Mouse (Mus musculus): Measurements from ENCODE around the gene Gm960. TPM values are rescaled to one million over a fixed set of nuclear protein-coding genes. Genes with fewer than 3 reads are reported as not detected.

Gm960 gene
- polyA plus RNA-seq, 1 experiment, result not detected

DNA sequence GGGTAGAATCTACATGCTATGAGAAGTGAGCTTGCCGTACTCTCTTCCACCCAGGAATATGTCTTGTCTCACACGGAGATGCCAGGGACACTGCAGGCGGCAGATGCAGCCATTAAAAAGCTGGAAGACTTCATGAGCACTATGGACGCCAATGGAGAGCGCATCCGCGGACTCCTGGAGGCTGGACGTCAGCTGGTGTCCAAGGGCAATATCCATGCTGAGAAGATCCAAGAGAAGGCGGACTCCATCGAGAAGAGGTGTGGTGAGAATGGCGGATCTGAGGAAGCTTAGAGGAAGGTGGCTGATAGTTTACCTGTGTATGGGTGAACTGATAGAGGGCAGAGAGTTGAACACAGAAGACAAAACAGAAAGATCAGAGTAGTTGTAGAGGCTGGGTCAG is 40.6 kb upstream of the Gm960 start:
- TF ChIP-seq CTCF (IDR thresholded peaks at IDR 0.05; ENCODE audit: low read depth, low read length) (no peak), POLR2A (IDR thresholded peaks at IDR 0.05; ENCODE audit: borderline replicate concordance, low read depth, low read length) (no peak)
- peaks cover 10% of the 10 kb centered on the region for H3K4me1 ChIP-seq (ENCODE audit: control insufficient read depth, insufficient read depth, low read length)
- H3K27ac ChIP-seq (ENCODE audit: insufficient read depth, low read depth, low read length), result no peak overlapping the region
- no peak overlapping the region for H3K4me3 ChIP-seq (ENCODE audit: insufficient read depth, low read length)

DNA sequence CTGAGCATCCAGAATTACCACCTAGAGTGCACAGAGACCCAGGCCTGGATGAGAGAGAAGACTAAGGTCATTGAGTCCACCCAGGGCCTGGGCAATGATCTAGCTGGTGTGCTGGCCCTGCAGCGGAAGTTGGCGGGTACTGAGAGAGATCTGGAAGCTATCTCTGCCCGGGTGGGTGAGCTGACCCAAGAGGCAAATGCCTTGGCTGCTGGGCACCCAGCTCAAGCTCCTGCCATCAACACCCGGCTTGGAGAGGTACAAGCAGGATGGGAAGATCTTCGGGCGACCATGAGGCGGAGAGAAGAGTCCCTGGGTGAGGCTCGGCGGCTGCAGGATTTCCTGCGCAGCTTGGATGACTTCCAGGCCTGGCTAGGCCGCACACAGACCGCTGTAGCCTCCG is 39.4 kb upstream of the Gm960 start:
- no peak for TF ChIP-seq CTCF (IDR thresholded peaks at IDR 0.05; ENCODE audit: low read depth, low read length)
- TF ChIP-seq POLR2A (IDR thresholded peaks at IDR 0.05; ENCODE audit: borderline replicate concordance, low read depth, low read length), result no peak
- H3K4me1 ChIP-seq (ENCODE audit: control insufficient read depth, insufficient read depth, low read length), result peaks cover 10% of the 10 kb centered on the region
- H3K4me3 ChIP-seq (ENCODE audit: insufficient read depth, low read length), result no peak overlapping the region
- H3K27ac ChIP-seq (ENCODE audit: insufficient read depth, low read depth, low read length), result no peak overlapping the region

DNA sequence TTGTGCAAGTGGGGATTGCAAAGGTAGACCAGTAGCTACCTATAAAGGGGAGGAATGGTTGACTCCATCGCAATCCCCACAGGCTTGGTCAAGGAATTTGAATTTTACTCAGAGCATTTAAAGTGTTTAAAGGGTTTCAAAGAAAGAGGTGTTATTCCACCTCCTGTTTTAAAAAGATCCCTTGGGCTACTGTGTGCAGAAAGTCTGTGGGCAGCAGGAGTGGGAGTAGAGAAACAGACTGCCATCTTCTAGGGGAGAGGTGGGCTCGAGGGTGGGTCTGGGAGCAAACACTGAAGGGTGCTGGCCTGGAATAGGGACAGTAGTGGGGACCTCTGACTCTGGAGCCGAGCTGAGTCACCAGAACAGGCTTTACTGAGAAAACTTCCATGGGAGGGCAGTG is 34.6 kb upstream of the Gm960 start:
- Histone ChIP-seq H3K4me1 (ENCODE audit: control insufficient read depth, insufficient read depth, low read length) (no peaks in the 10 kb centered on the region), H3K4me3 (ENCODE audit: insufficient read depth, low read length) (no peak overlapping the region), H3K27ac (ENCODE audit: insufficient read depth, low read depth, low read length) (no peak overlapping the region)
- no peak for TF ChIP-seq POLR2A (IDR thresholded peaks at IDR 0.05; ENCODE audit: borderline replicate concordance, low read depth, low read length)
- no peak for TF ChIP-seq CTCF (IDR thresholded peaks at IDR 0.05; ENCODE audit: low read depth, low read length)

- no peak for TF ChIP-seq POLR2A (IDR thresholded peaks at IDR 0.05; ENCODE audit: borderline replicate concordance, low read depth, low read length)
- no peak for TF ChIP-seq CTCF (IDR thresholded peaks at IDR 0.05; ENCODE audit: low read depth, low read length)
- Histone ChIP-seq H3K27ac (ENCODE audit: insufficient read depth, low read depth, low read length) (no peak overlapping the region), H3K4me3 (ENCODE audit: insufficient read depth, low read length) (no peak overlapping the region), H3K4me1 (ENCODE audit: control insufficient read depth, insufficient read depth, low read length) (no peaks in the 10 kb centered on the region)
Observed at GRCm38 (mm10) chr19:4729186-4729585, 30.7 kb upstream of the Gm960 start.

DNA sequence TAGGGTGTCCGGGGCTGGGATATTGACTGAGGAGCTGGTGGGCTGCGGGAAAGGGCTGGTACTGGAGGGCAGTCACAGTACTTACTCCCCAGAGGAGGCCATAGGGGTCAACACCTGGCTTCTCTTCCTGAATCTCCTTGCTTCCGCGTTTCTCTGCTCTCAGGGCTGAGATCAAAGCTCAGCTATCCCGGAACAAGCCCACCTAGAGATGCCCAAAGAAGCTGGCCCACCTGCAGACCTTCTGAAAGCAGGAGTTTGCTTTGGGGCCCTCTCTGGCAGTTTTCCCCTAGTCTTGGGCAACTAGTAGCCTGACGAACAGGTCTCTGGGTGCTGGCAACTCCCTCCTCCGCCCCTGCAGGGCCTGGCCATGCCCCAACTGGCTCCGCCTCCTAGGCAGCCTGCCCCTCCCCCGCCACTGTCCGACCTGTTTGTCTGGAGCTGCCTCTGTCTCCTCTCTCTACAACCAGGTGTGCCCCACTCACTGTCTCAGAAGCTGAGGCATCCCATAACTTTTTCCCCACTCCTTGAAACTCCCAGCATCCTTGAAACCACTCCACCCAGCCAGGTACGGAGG is 22.3 kb upstream of the Gm960 start:
- no peak overlapping the region for H3K4me3 ChIP-seq (ENCODE audit: insufficient read depth, low read length)
- H3K4me1 ChIP-seq (ENCODE audit: control insufficient read depth, insufficient read depth, low read length), result peaks cover 9% of the 10 kb centered on the region
- no peak overlapping the region for H3K27ac ChIP-seq (ENCODE audit: insufficient read depth, low read depth, low read length)
- TF ChIP-seq POLR2A (IDR thresholded peaks at IDR 0.05; ENCODE audit: borderline replicate concordance, low read depth, low read length), result no peak
- TF ChIP-seq CTCF (IDR thresholded peaks at IDR 0.05; ENCODE audit: low read depth, low read length), result no peak

GRCm38 (mm10) chr19:4720112-4720511 is 21.6 kb upstream of the Gm960 start:
- peaks cover 9% of the 10 kb centered on the region for H3K4me1 ChIP-seq (ENCODE audit: control insufficient read depth, insufficient read depth, low read length)
- TF ChIP-seq CTCF (IDR thresholded peaks at IDR 0.05; ENCODE audit: low read depth, low read length), result no peak
- no peak for TF ChIP-seq POLR2A (IDR thresholded peaks at IDR 0.05; ENCODE audit: borderline replicate concordance, low read depth, low read length)
- no peak overlapping the region for H3K4me3 ChIP-seq (ENCODE audit: insufficient read depth, low read length)
- H3K27ac ChIP-seq (ENCODE audit: insufficient read depth, low read depth, low read length), result no peak overlapping the region

DNA sequence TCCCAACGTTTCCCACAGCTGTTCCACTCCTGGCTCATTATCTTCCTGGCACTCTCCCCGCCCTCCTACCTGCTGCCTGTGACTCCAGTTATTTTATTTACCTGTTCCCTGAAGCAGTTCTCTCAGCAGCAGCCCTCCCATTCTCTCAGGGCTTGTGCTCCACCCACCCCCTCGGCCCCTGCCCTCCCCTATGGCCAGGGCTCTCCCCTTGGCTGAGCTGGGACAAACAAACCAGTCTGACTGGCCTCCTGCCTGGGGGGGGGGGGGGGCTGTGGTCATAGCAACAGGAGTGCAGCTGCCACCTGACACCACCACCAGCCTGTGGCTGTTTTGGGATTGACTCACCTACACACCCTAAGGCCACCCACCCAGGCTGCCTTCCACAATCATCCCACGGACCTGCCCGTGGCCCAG is 20.9 kb upstream of the Gm960 start:
- TF ChIP-seq POLR2A (IDR thresholded peaks at IDR 0.05; ENCODE audit: borderline replicate concordance, low read depth, low read length) (no peak), CTCF (IDR thresholded peaks at IDR 0.05; ENCODE audit: low read depth, low read length) (no peak)
- Histone ChIP-seq H3K4me1 (ENCODE audit: control insufficient read depth, insufficient read depth, low read length) (peaks cover 9% of the 10 kb centered on the region), H3K4me3 (ENCODE audit: insufficient read depth, low read length) (no peak overlapping the region)

DNA sequence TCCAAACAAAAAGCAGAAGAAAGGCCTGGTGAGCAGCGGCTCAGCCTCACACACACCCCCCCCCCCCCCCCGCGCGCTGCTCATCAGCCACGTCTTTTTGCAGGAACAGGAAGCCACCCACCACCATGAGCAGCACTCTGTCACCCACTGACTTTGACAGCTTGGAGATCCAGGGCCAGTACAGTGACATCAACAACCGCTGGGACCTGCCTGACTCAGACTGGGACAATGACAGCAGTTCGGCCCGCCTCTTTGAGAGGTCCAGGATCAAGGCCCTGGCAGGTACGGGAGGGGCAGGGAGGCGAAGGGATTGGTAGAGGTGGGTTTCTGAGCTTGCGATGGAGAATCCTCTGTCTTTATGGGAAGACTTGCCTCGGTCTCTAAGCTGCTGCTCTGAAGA is 20.2 kb upstream of the Gm960 start:
- TF ChIP-seq POLR2A (IDR thresholded peaks at IDR 0.05; ENCODE audit: borderline replicate concordance, low read depth, low read length) (no peak), CTCF (IDR thresholded peaks at IDR 0.05; ENCODE audit: low read depth, low read length) (no peak)
- Histone ChIP-seq H3K27ac (ENCODE audit: insufficient read depth, low read depth, low read length) (no peak overlapping the region), H3K4me1 (ENCODE audit: control insufficient read depth, insufficient read depth, low read length) (peaks cover 9% of the 10 kb centered on the region), H3K4me3 (ENCODE audit: insufficient read depth, low read length) (no peak overlapping the region)

More for the DNA sequence above, 20.9 kb upstream of the Gm960 start:
- H3K27ac ChIP-seq (ENCODE audit: insufficient read depth, low read depth, low read length), result no peak overlapping the region

- H3K27ac ChIP-seq (ENCODE audit: insufficient read depth, low read depth, low read length), result no peak overlapping the region
- H3K4me1 ChIP-seq (ENCODE audit: control insufficient read depth, insufficient read depth, low read length), result peaks cover 9% of the 10 kb centered on the region
- H3K4me3 ChIP-seq (ENCODE audit: insufficient read depth, low read length), result no peak overlapping the region
- TF ChIP-seq POLR2A (IDR thresholded peaks at IDR 0.05; ENCODE audit: borderline replicate concordance, low read depth, low read length), result no peak
Observed at GRCm38 (mm10) chr19:4717281-4717680, 18.8 kb upstream of the Gm960 start.

DNA sequence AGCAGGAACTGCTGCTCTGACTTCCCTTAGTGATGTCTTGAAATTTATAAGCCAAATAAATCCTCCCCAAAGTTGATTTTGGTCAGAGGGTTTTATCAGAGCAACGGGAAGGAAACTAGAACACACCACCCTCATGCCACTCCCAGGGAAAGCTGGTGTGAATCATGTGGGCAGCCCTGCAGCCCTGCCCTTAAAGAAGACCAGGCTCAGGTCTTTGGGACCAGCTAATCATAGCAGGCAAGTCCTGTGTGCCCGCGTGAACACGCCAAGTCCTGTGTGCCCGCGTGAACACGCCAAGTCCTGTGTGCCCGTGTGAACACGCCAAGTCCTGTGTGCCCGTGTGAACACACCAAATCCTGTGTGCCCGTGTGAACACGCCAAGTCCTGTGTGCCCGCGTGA is 18.3 kb upstream of the Gm960 start:
- H3K4me3 ChIP-seq (ENCODE audit: insufficient read depth, low read length), result no peak overlapping the region
- H3K4me1 ChIP-seq (ENCODE audit: control insufficient read depth, insufficient read depth, low read length), result peaks cover 9% of the 10 kb centered on the region
- H3K27ac ChIP-seq (ENCODE audit: insufficient read depth, low read depth, low read length), result no peak overlapping the region
- TF ChIP-seq POLR2A (IDR thresholded peaks at IDR 0.05; ENCODE audit: borderline replicate concordance, low read depth, low read length), result no peak
- TF ChIP-seq CTCF (IDR thresholded peaks at IDR 0.05; ENCODE audit: low read depth, low read length), result no peak

DNA sequence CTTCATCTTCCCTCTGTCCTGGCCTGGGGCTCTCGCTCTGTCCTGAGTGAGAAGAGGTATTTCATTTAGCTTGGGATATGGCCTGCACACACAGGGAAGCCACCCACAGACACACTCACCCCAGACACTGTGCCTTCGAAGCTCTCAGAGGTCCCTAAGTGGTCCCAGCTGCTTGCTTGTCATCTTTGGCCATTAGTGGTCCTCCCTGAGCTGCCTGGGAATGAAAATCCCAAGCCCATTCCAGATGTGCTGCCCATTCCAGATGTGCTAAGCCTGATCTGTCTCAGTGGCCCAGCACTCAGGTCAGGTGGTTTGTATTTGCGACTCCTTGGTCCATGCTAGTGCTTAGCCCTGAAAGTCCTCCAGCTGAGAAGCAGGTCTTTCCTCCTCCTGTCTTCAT is 15.4 kb upstream of the Gm960 start:
- Histone ChIP-seq H3K27ac (ENCODE audit: insufficient read depth, low read depth, low read length) (no peak overlapping the region), H3K4me1 (ENCODE audit: control insufficient read depth, insufficient read depth, low read length) (peaks cover 6% of the 10 kb centered on the region), H3K4me3 (ENCODE audit: insufficient read depth, low read length) (no peak overlapping the region)
- TF ChIP-seq POLR2A (IDR thresholded peaks at IDR 0.05; ENCODE audit: borderline replicate concordance, low read depth, low read length), result no peak
- no peak for TF ChIP-seq CTCF (IDR thresholded peaks at IDR 0.05; ENCODE audit: low read depth, low read length)
